Mouse (Mus musculus): ENCODE measurements around the gene Cmya5. TPM values are rescaled to one million over a fixed set of nuclear protein-coding genes. Genes with fewer than 3 reads are reported as not detected.

Cmya5 gene
- total RNA-seq, 2 experiments from 2014 or later, result 758 to 970 TPM

Other genes starting within 250 kb of the Cmya5 start
- gene Tent2, start 47.7 kb upstream of the Cmya5 start, total RNA-seq (2021), result 10 to 100 TPM; 10.3 to 10.5 TPM
- gene Homer1, start 154.9 kb upstream of the Cmya5 start, total RNA-seq (2021), result 10 to 100 TPM; 65.7 to 92.3 TPM